Mouse (Mus musculus) kidney, postnatal 0 days (tissue): Measurements from ENCODE around the gene Phf21b. TPM values are rescaled to one million over a fixed set of nuclear protein-coding genes. Genes with fewer than 3 reads are reported as not detected.

Experiments
- ATAC-seq: fragments of 200-750 bp; cut with Nextera tagmentation; replicated peaks from 2 replicates; pipeline ENCODE4 v1.8.0; 2017; ENCODE audit warnings: low read depth, moderate number of reproducible peaks, moderate TSS enrichment, moderate library complexity; ENCODE audit not compliant: low FRiP score
- DNase-seq: peaks from one replicate; pipeline ENCODE4 v3.0.0-alpha.2; 2016; ENCODE audit warnings: low spot score
- H3K27ac ChIP-seq: fragments of 300-500 bp; sonication (generic); 2 replicates; pipeline ENCODE4 v1.5.1; 2014; ENCODE audit warnings: mild to moderate bottlenecking
- H3K27me3 ChIP-seq: fragments of 300-500 bp; sonication (generic); 2 replicates; pipeline ENCODE4 v1.6.1; 2014; ENCODE audit warnings: low read length, mixed read lengths; ENCODE audit not compliant: insufficient read depth
- H3K36me3 ChIP-seq: fragments of 300-500 bp; sonication (generic); 2 replicates; pipeline ENCODE4 v1.6.1; 2014; ENCODE audit warnings: low read length, mixed read lengths; ENCODE audit not compliant: insufficient read depth
- H3K4me1 ChIP-seq: fragments of 300-500 bp; sonication (generic); replicated peaks from 2 replicates; pipeline ENCODE4 v1.6.1; 2014; ENCODE audit warnings: antibody characterized with exemption, low read length, mixed read lengths; ENCODE audit not compliant: insufficient read depth
- H3K4me2 ChIP-seq: fragments of 300-500 bp; sonication (generic); 2 replicates; pipeline ENCODE4 v1.6.1; 2014; ENCODE audit warnings: mild to moderate bottlenecking, low read length, moderate library complexity, mixed read lengths
- H3K4me3 ChIP-seq: fragments of 300-500 bp; sonication (generic); replicated peaks from 2 replicates; pipeline ENCODE4 v1.5.1; 2014; ENCODE audit warnings: low read depth, low read length
- H3K9ac ChIP-seq: fragments of 300-500 bp; sonication (generic); 2 replicates; pipeline ENCODE4 v1.6.1; 2014; ENCODE audit warnings: low read depth, low read length
- H3K9me3 ChIP-seq: fragments of 300-500 bp; sonication (generic); replicated peaks from 2 replicates; pipeline ENCODE4 v1.6.1; 2016; ENCODE audit warnings: low read length, inconsistent platforms, mixed read lengths
- CTCF ChIP-seq: IDR thresholded peaks from 2 replicates; pipeline ENCODE4 v1.5.1; 2016; ENCODE audit warnings: antibody characterized with exemption, low read depth, mild to moderate bottlenecking, moderate library complexity
- WGBS: fragments of 180-500 bp; shearing (Covaris S2); extraction: QIAGEN DNeasy Blood & Tissue Kit; methylation state at CpG from one replicate; pipeline ENCODE4 v1.1.7; 2014; 5-methylcytosine and 5-hydroxymethylcytosine counted together
- polyA plus RNA-seq: library from polyadenylated mRNA; unstranded; fragments of >200 nt; fragmentation: Nextera tagmentation; extraction: Ambion mirVana; gene quantifications from 2 replicates; pipeline ENCODE4 v1.2.1, GENCODE M21; 2015

Gene Phf21b
- polyA plus RNA-seq, 1 experiment from 2014 or later: 0.24 TPM

DNA sequence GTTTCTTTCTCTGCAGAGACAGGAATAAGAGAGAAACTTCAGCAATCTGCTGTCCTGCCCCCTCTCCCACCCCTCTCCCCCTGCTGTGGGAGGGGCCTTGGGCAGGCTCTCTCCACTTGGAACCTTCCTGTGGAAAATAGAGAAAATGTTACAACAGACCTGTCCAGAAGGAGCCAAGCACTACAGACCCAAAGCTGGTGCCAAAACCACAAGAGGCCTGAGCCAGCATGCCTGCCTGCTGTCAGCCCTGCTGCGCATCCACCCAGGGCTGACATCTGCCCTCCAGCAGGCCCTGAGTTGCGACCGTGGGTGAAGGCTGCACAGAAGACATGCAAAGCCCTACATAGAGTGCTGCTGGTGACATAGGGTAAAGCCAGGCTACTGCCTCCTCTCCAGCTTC, 16.3 kb downstream of the Phf21b start:
- Histone ChIP-seq H3K27ac (no peak overlapping the region), H3K4me2 (no peak overlapping the region), H3K4me1 (0 out of 2 replicates have a peak, but pooled peaks cover 12% of the 10 kb centered on the region), H3K9me3 (no peaks in the 10 kb centered on the region), H3K36me3 (no peaks in the 10 kb centered on the region), H3K9ac (no peak overlapping the region), H3K4me3 (no peak overlapping the region), H3K27me3 (no peaks in the 10 kb centered on the region)
- ATAC-seq (no peak), DNase-seq (no peak)
- WGBS: 65% methylated on average over 3 of the region's 3 CpGs
- no peak for TF ChIP-seq CTCF

DNA sequence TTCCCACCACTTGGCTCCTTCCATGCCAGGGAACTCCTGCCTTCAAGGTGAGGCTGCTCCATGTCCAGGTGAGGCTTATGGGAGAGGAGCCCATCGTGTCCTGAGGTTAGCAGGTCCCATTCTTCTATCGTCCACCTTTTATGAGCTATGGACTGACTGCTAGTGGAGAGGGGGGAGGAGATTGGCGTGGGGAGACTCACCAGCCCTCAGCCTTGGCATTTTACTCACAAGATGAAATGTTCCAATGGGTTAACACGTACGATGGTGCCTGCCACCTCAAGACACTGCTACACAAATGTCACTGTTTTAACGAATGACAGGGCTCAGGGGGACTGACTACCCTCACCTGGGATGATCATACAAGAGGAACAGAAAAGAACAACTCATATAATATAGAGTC, 18.0 kb downstream of the Phf21b start:
- 84% methylated on average over 6 of the region's 6 CpGs for WGBS
- no peak for TF ChIP-seq CTCF
- Histone ChIP-seq H3K4me2 (no peak overlapping the region), H3K4me1 (0 out of 2 replicates have a peak, but pooled peaks cover 12% of the 10 kb centered on the region), H3K27ac (no peak overlapping the region), H3K9ac (no peak overlapping the region), H3K36me3 (no peaks in the 10 kb centered on the region), H3K4me3 (no peak overlapping the region), H3K27me3 (no peaks in the 10 kb centered on the region), H3K9me3 (no peaks in the 10 kb centered on the region)
- ATAC-seq (no peak), DNase-seq (no peak)

DNA sequence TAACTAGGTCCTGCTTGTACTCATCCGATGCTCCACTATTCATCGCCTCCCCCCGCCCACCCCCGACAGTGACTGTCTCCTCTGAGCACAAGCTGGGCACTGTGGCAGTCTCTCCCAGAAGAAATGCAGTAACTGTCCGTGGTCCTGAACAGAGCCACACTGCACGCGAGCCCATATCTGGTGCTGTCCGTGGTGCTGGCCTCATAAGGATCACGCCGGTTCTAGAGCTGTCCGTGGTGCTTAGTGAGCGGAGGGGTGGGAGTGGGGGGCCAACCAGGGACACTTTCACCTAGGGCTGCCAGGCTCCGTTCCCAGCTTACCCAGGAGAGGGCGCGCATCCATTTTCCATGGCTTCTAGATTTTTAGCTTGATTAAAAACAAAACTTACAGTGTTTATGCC, 26.4 kb downstream of the Phf21b start:
- DNase-seq (peak; percentile 94), ATAC-seq (peak; percentile 84)
- Histone ChIP-seq H3K4me3 (no peak overlapping the region), H3K27me3 (no peaks in the 10 kb centered on the region), H3K36me3 (no peaks in the 10 kb centered on the region), H3K4me2 (no peak overlapping the region), H3K27ac (no peak overlapping the region), H3K4me1 (no peaks in the 10 kb centered on the region), H3K9me3 (no peaks in the 10 kb centered on the region), H3K9ac (no peak overlapping the region)
- TF ChIP-seq CTCF: peak; percentile 79
- 3% methylated on average over 15 of the region's 15 CpGs for WGBS

GRCm38 (mm10) chr15:84828603-84829002, 27.2 kb downstream of the Phf21b start:
- ATAC-seq: no peak
- 92% methylated on average over 12 of the region's 12 CpGs for WGBS

GRCm38 (mm10) chr15:84823086-84823485, 32.8 kb downstream of the Phf21b start:
- ATAC-seq: no peak
- no peak overlapping the region for H3K4me3 ChIP-seq
- no peaks in the 10 kb centered on the region for H3K4me1 ChIP-seq
- no peak overlapping the region for H3K4me2 ChIP-seq
- 88% methylated on average over 4 of the region's 4 CpGs for WGBS
- no peak overlapping the region for H3K27ac ChIP-seq
- no peaks in the 10 kb centered on the region for H3K27me3 ChIP-seq
- H3K9ac ChIP-seq: no peak overlapping the region
- no peak for DNase-seq
- H3K36me3 ChIP-seq: no peaks in the 10 kb centered on the region
- TF ChIP-seq CTCF: no peak
- no peaks in the 10 kb centered on the region for H3K9me3 ChIP-seq

More at GRCm38 (mm10) chr15:84828603-84829002, 27.2 kb downstream of the Phf21b start:
- H3K4me2 ChIP-seq: no peak overlapping the region
- H3K27me3 ChIP-seq: no peaks in the 10 kb centered on the region
- no peak for DNase-seq
- TF ChIP-seq CTCF: no peak
- H3K4me3 ChIP-seq: no peak overlapping the region
- H3K4me1 ChIP-seq: no peaks in the 10 kb centered on the region
- H3K36me3 ChIP-seq: no peaks in the 10 kb centered on the region
- no peak overlapping the region for H3K9ac ChIP-seq
- H3K27ac ChIP-seq: no peak overlapping the region
- H3K9me3 ChIP-seq: no peaks in the 10 kb centered on the region

- Histone ChIP-seq H3K4me2 (no peak overlapping the region), H3K4me3 (no peak overlapping the region), H3K36me3 (no peaks in the 10 kb centered on the region), H3K9me3 (no peaks in the 10 kb centered on the region), H3K9ac (no peak overlapping the region), H3K27me3 (no peaks in the 10 kb centered on the region), H3K4me1 (no peaks in the 10 kb centered on the region), H3K27ac (no peak overlapping the region)
- no peak for DNase-seq
- no peak for TF ChIP-seq CTCF
- ATAC-seq: no peak
- WGBS: 88% methylated on average over 4 of the region's 4 CpGs
Measured at GRCm38 (mm10) chr15:84820811-84821210, 35.0 kb downstream of the Phf21b start.

- Histone ChIP-seq H3K27me3 (no peaks in the 10 kb centered on the region), H3K4me2 (no peak overlapping the region), H3K4me1 (no peaks in the 10 kb centered on the region), H3K27ac (no peak overlapping the region), H3K9me3 (no peaks in the 10 kb centered on the region), H3K4me3 (no peak overlapping the region), H3K36me3 (no peaks in the 10 kb centered on the region), H3K9ac (no peak overlapping the region)
- ATAC-seq (no peak), DNase-seq (no peak)
- TF ChIP-seq CTCF: no peak
- WGBS: 87% methylated on average over 11 of the region's 11 CpGs
Measured at GRCm38 (mm10) chr15:84818284-84818683, 37.6 kb downstream of the Phf21b start.
